Mouse (Mus musculus) limb, embryonic 10.5 days (tissue): ENCODE measurements around the gene Dagla. TPM values are rescaled to one million over a fixed set of nuclear protein-coding genes. Genes with fewer than 3 reads are reported as not detected.

ENCODE experiments used
- DNase-seq: peaks from one replicate; pipeline ENCODE4 v3.0.0-alpha.2; 2017; ENCODE audit warnings: low spot score
- H3K27ac ChIP-seq: fragments of 300-500 bp; sonication (generic); 2 replicates; pipeline ENCODE4 v1.5.1; 2016; ENCODE audit warnings: mild to moderate bottlenecking
- H3K27me3 ChIP-seq: fragments of 300-500 bp; sonication (generic); 2 replicates; pipeline ENCODE4 v1.6.1; 2016; ENCODE audit warnings: low read depth, mild to moderate bottlenecking; ENCODE audit not compliant: poor library complexity, severe bottlenecking
- H3K36me3 ChIP-seq: fragments of 300-500 bp; sonication (generic); 2 replicates; pipeline ENCODE4 v1.6.1; 2016; ENCODE audit warnings: mild to moderate bottlenecking, moderate library complexity
- H3K4me1 ChIP-seq: fragments of 300-500 bp; sonication (generic); 2 replicates; pipeline ENCODE4 v1.6.1; 2016
- H3K4me3 ChIP-seq: fragments of 300-500 bp; sonication (generic); 2 replicates; pipeline ENCODE4 v1.5.1; 2016; ENCODE audit warnings: mild to moderate bottlenecking, moderate library complexity
- H3K9me3 ChIP-seq: fragments of 300-500 bp; sonication (generic); replicated peaks from 2 replicates; pipeline ENCODE4 v1.6.1; 2016; ENCODE audit warnings: mild to moderate bottlenecking
- WGBS: fragments of 180-500 bp; shearing (Covaris S2); methylation state at CpG from one replicate; pipeline ENCODE4 v1.1.7; 2016; 5-methylcytosine and 5-hydroxymethylcytosine counted together
- polyA plus RNA-seq: library from polyadenylated mRNA; unstranded; fragments of >200 nt; fragmentation: Nextera tagmentation; extraction: Ambion mirVana; gene quantifications from 2 replicates; pipeline ENCODE4 v1.2.1, GENCODE M21; 2016

Dagla gene
- polyA plus RNA-seq: 1.8 and 2.2 TPM in 2 replicates

DNA sequence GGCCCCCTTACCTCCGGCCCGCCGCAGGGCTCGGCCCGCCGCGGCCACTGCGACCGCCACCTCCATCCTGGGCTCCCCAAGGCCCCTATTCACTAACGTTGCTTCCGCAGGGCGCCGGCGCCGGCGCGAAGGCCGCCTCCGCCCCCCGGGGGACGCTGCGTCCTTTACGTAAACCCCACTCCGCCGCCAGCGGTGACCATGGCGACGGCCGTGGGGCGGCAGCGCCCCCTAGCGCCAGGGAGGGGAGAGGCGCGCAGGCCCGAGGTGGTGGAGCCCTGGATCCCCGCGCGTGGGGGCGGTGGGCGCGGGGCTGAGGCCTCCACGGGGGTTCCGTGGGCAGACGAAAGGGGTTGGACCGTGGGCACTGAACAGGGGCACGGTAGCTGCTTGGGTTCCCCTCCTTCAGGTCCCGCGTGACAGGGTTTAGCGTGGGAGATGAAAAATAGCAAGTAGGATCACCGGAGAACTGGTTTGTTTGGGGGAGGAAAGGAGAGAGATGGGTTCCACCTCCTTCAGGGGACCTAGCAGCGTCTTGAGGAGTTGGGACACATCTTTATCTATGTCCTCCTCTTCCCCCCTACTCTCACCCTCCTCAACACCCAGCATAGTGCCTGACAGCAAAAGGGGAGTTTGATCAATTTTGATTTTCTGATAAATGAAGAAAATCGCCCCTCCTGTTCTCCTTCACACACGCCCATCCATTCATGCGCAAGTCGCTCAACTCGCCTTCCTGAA lies at the start of gene Dagla:
Gene Dagla (minus strand): TSS at position 68 of the 735 bp plus-strand sequence.
- Histone ChIP-seq H3K27me3 (peaks cover 71% of the 10 kb centered on the region), H3K36me3 (no peaks in the 10 kb centered on the region), H3K4me1 (peaks cover 12% of the 10 kb centered on the region), H3K4me3 (peak within 1 kb of the TSS; percentile 71), H3K9me3 (no peaks in the 10 kb centered on the region), H3K27ac (peak within 1 kb of the TSS; percentile 82)
- 9% methylated on average over 56 of the region's 56 CpGs for WGBS
- peak; percentile 92 for DNase-seq

DNA sequence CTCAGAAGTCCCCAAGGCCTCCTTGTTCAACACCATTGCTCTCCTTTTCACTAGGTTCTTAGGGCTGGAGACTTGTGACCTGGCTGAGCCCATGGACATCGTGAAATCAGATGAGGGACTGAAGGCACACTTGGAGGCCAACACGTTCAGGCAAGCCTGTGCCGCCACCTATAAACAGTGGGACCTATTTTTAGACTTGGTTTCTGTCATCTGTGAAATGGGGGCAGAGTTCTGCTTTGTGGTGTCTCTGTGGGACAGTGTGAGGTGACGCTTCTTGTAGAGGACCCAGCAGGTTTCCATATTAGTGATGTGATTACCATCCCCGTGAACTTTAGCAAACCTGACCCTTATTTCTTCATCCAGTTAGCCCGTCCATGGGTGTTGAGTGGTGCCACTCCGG lies 47.5 kb upstream of the Dagla start:
- H3K4me1 ChIP-seq: peaks cover 6% of the 10 kb centered on the region
- DNase-seq: no peak
- H3K27ac ChIP-seq: no peak overlapping the region
- 87% methylated on average over 7 of the region's 7 CpGs for WGBS
- H3K36me3 ChIP-seq: no peaks in the 10 kb centered on the region
- no peaks in the 10 kb centered on the region for H3K9me3 ChIP-seq
- peaks cover 8% of the 10 kb centered on the region for H3K27me3 ChIP-seq
- H3K4me3 ChIP-seq: no peak overlapping the region

DNA sequence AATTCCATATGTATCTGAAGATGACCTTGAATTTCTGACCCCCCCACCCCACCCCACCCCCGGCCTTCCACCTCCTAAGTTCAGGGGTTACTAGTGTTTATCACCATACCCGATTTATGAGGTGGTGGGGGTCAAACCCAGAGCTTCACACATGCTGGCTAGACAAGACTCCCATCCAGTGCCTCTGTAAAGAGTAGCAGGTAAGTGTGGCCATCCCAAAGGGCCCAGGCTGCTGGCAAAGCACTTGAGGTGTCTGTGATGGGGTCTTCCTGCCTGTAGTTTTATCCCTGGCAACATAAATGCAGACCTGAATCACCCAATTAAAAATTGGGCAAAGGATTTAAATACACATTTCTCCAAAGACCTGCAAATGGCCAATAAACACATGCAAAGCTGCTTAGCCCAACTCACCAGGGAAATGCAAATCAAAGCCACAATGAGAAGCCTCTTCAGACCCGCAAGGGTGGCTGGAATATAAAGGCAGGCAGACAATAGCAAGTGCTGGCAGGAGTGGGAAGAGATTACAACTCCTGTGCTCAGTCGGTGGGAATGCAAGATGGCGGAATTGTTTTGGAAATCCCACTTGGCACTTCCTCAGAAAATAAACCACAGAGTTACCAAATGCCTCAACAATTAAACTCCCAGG lies 43.1 kb upstream of the Dagla start:
- Histone ChIP-seq H3K27ac (no peak overlapping the region), H3K9me3 (no peaks in the 10 kb centered on the region), H3K27me3 (peaks cover 35% of the 10 kb centered on the region), H3K4me3 (no peak overlapping the region), H3K4me1 (peaks cover 6% of the 10 kb centered on the region), H3K36me3 (no peaks in the 10 kb centered on the region)
- DNase-seq: no peak
- WGBS: 67% methylated on average over 5 of the region's 5 CpGs

DNA sequence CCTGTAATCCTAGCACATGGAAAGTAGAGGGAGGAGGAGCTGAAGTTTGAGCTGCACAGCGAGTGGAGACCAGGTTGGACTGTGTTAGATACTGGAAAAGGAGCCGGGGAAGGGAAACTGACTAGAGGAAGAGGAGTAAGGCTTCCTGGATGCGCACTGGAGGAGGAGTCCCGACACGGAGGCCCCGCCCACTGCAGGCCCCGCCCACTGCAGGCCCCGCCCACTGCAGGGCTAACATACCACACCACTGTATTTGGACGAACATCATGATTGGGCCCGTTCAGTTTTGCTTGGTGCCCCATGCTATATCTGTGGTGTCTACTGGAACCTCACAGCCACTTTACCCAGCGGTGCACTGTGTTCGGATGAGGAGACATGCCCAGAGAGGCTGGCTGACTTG lies 41.0 kb upstream of the Dagla start:
- Histone ChIP-seq H3K9me3 (no peaks in the 10 kb centered on the region), H3K36me3 (no peaks in the 10 kb centered on the region), H3K27ac (no peak overlapping the region), H3K4me3 (no peak overlapping the region), H3K4me1 (peaks cover 15% of the 10 kb centered on the region), H3K27me3 (peaks cover 46% of the 10 kb centered on the region)
- DNase-seq: no peak
- 38% methylated on average over 12 of the region's 12 CpGs for WGBS

DNA sequence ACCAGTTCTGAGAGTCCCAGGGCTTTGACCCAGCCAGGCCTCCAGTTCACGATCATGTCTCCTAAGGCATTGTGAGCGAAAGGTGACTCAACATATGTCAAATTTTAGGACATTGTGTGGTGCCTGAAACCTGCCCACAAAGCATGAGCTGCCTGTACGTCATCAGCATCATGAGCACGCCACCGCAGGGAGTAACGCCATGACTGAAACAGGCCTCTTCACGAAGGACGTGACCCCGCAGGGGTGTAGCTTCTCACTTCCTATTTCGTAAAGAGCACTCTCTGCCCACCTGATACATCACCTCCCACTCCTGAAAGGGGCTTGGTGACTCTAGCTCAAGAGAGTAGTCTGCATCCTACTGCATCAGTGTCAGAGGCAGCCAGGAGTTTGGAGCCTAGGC lies 39.2 kb upstream of the Dagla start:
- Histone ChIP-seq H3K27me3 (peaks cover 61% of the 10 kb centered on the region), H3K36me3 (no peaks in the 10 kb centered on the region), H3K9me3 (no peaks in the 10 kb centered on the region), H3K4me3 (no peak overlapping the region), H3K4me1 (peaks cover 27% of the 10 kb centered on the region), H3K27ac (no peak overlapping the region)
- 81% methylated on average over 10 of the region's 10 CpGs for WGBS
- no peak for DNase-seq

DNA sequence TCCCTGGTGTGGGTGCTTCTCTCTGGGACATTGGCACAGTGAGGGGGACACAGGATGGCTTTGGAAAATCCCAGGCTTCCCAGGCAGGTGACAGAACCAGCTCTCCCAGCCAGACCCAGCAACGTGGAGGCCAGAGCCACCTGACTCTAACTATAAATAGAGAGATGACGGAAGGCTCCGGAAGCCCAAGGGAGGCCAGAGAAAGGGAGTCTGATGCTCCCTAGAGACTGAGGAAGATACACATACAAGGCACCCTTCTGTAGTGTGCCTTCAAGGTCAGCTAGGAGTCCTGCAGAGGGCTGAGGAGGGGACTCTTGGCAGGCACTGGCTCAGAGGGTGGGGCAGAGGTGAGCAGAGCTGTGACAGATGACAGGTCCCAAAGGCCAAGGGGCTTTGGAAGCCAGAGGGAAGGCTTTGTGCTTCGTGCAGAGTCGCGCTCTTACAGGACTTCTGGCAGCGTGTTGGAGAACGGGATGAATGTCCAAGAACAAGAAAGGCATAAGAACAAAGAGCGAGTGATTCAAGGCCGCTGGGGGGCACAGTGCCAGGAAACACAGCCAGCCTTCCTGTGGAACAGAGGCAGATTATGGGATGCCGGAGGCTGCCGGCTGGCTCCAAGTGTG lies 37.3 kb upstream of the Dagla start:
- no peaks in the 10 kb centered on the region for H3K9me3 ChIP-seq
- no peak overlapping the region for H3K4me3 ChIP-seq
- no peak for DNase-seq
- 80% methylated on average over 12 of the region's 12 CpGs for WGBS
- no peaks in the 10 kb centered on the region for H3K36me3 ChIP-seq
- H3K27me3 ChIP-seq: peaks cover 81% of the 10 kb centered on the region
- H3K4me1 ChIP-seq: peaks cover 28% of the 10 kb centered on the region
- no peak overlapping the region for H3K27ac ChIP-seq

DNA sequence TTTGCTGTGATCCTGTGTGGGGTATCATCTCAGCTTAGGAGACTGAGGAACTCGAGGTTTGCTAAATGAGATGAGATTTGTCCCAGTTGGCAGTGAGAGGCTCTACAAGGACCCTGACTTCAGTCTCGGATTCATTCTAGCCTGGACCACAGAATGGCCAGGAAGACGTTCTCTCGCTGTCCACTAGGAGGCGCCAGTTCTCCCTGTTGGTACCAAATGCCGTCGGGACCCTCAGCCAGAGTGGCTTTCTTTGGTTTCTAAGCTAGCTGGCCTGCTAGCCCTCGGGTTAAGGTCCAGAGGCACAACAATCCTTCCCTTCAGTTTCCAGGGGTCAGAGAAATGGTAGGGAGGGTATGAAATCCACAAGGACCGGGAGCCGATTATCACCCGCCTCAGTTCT lies 36.5 kb upstream of the Dagla start:
- Histone ChIP-seq H3K36me3 (no peaks in the 10 kb centered on the region), H3K4me3 (no peak overlapping the region), H3K27ac (no peak overlapping the region), H3K9me3 (no peaks in the 10 kb centered on the region), H3K4me1 (peaks cover 30% of the 10 kb centered on the region), H3K27me3 (peaks cover 81% of the 10 kb centered on the region)
- WGBS: 18% methylated on average over 11 of the region's 11 CpGs
- DNase-seq: peak; percentile 84

DNA sequence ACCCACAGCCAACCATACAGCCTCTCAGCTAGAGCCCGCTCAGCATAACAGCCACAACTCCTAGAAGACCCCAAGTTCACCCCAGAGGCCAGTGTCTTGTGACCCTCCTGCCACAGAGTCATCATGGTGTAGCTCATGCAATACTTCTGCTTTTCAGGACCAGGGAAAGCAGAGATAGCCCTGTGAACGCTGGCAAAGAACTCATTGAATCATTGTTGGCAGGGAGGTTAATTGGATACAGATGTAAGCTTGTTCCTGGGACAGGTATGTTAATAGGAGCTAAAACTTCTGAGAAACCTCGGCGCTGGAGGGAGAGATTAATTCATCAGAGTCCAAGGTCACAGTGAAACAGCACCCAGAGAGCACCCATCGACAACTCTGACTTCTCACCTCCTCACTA lies 36.0 kb upstream of the Dagla start:
- H3K27me3 ChIP-seq: peaks cover 77% of the 10 kb centered on the region
- no peak for DNase-seq
- 18% methylated on average over 5 of the region's 5 CpGs for WGBS

DNA sequence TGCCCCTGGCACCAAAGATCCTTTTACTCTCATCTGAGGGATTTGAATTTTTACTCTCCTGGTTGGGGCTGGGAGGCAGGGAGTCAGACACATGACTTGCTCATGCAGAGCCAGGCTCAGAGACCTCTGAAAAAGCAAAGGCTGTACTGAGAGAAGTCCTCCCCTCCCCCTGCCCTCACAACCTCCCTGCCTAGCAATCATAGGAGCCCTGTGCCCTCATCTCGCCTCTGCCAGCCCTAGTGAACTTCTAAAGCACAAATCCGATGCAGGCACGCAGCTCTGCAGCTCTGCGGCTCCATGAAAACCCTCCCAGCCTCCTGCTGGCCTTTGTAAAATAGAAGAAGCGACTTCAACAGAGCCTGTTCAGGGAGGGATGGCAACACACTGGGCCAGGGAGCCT lies 34.6 kb upstream of the Dagla start:
- Histone ChIP-seq H3K4me1 (peaks cover 26% of the 10 kb centered on the region), H3K4me3 (no peak overlapping the region), H3K9me3 (no peaks in the 10 kb centered on the region), H3K27ac (no peak overlapping the region), H3K36me3 (no peaks in the 10 kb centered on the region), H3K27me3 (peaks cover 66% of the 10 kb centered on the region)
- no peak for DNase-seq
- WGBS: 21% methylated on average over 5 of the region's 5 CpGs

More for the DNA sequence above, 36.0 kb upstream of the Dagla start:
- Histone ChIP-seq H3K4me1 (peaks cover 26% of the 10 kb centered on the region), H3K27ac (no peak overlapping the region), H3K4me3 (no peak overlapping the region), H3K36me3 (no peaks in the 10 kb centered on the region), H3K9me3 (no peaks in the 10 kb centered on the region)

DNA sequence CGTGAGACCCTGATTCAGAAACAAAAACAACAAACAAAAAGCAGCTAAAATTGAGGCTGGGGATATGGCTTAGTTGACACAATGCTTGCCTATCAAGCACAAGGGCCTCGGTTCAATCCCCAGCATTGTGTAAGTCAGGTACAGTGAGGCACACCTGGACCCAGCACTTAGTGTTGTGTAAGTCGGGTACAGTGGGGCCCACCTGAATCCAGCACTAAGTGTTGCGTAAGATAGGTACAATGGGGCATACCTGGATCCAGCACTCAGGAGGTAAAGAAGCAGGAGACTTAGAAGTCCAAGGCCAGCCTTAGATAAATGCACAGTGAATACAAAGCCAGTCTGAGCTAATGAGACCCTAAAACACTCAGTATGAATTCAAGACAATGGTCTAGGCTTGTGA lies 34.0 kb upstream of the Dagla start:
- DNase-seq: no peak
- no peak overlapping the region for H3K27ac ChIP-seq
- no peaks in the 10 kb centered on the region for H3K9me3 ChIP-seq
- no peaks in the 10 kb centered on the region for H3K36me3 ChIP-seq
- peaks cover 61% of the 10 kb centered on the region for H3K27me3 ChIP-seq
- no peak overlapping the region for H3K4me3 ChIP-seq
- H3K4me1 ChIP-seq: peaks cover 26% of the 10 kb centered on the region
- 82% methylated on average over 4 of the region's 4 CpGs for WGBS

DNA sequence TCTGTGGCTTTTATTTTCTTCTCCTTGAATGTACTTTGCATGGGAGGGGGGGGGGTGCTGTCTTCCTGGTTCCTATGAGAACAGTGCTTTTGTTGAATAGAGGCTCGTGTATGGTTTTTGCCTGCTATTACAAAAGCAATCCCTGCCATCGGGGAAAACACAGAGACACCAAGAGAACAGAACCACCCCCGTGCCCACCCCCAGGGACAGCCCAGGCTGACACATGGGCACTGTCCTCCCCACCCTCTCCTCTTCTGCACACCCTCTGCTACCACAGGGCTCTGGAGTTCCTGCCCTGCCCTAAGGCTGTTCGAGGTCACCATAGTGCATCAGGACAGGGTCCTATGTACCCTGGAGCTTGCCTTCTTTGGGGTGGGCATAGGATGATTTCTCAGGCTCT lies 29.8 kb upstream of the Dagla start:
- 83% methylated on average over 4 of the region's 4 CpGs for WGBS
- Histone ChIP-seq H3K36me3 (no peaks in the 10 kb centered on the region), H3K4me3 (no peak overlapping the region), H3K27me3 (peaks cover 40% of the 10 kb centered on the region), H3K4me1 (peaks cover 8% of the 10 kb centered on the region), H3K9me3 (no peaks in the 10 kb centered on the region), H3K27ac (no peak overlapping the region)
- DNase-seq: no peak

DNA sequence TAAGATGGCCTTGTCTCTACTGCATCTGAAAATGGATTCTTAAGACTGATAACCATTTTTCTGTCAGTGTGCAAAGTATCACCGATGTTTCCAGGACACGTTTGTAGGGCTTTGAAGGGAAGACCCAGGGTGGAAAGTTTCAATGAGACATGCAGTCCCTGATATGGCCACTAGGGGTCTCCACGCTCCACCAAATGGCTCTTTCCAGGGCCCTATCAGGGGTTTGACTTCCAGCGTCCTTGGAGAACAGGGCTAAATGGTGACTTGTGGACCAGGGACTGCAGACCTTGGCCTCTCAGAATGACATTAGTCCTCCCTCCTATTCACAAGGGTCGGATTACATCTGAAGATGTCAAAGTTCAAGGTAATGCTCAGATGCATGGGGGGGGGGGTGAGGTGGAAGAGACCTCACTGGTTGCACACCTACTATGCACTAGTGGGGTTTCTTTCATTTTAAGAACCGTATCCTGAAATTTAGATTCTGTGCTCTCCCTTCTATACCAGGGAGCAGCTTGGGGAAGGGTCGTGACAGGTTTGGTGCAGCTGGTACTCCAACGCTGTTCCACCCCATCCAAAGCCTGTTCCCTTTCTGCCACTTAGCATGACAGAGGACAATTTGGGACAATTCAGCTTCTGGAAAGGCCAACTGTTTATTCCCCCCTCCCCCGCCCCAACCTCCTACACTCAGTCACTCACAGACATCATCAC lies 29.0 kb upstream of the Dagla start:
- Histone ChIP-seq H3K36me3 (no peaks in the 10 kb centered on the region), H3K4me1 (peaks cover 4% of the 10 kb centered on the region), H3K9me3 (no peaks in the 10 kb centered on the region), H3K4me3 (no peak overlapping the region), H3K27ac (no peak overlapping the region), H3K27me3 (peaks cover 32% of the 10 kb centered on the region)
- peak; percentile 83 for DNase-seq
- whole genome bisulfite sequencing: 36% methylated on average over 9 of the region's 9 CpGs

DNA sequence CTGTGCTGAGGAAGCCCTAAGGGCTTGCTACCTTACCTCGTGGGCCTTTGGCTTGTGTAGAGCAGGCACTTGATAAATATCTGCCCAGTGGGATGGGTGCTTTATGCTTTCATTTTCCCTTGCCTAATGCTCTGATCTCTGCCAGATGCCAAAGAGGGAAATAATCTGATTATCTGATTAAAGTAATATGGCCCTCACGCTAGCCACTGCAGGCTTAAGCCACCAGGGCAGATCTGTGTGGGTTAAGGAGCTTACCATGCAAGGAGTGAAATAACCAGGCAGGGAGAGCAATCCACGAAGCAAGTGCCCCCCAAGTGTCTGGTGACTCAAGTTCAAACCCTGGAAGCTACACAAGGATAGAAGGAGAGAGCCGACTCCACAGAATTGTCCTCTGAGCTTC lies 27.0 kb upstream of the Dagla start:
- Histone ChIP-seq H3K4me1 (peaks cover 2% of the 10 kb centered on the region), H3K27ac (no peak overlapping the region), H3K27me3 (peaks cover 12% of the 10 kb centered on the region), H3K4me3 (no peak overlapping the region), H3K36me3 (no peaks in the 10 kb centered on the region), H3K9me3 (no peaks in the 10 kb centered on the region)
- DNase-seq: no peak
- WGBS: 71% methylated on average over 4 of the region's 4 CpGs
